Mouse (Mus musculus): ENCODE data around the gene Wipi1.

GRCm38 (mm10) chr11:109557419-109557818, 54.3 kb downstream of the Wipi1 start:
- TF ChIP-seq CTCF (IDR thresholded peaks at IDR 0.05; ENCODE audit: control insufficient read depth, insufficient read depth, insufficient replicate concordance, low read depth, low read length), result no peak
- no peak for TF ChIP-seq POLR2A (IDR thresholded peaks at IDR 0.05; ENCODE audit: control insufficient read depth, low read depth, low read length)

Data from testis, adult 2 months (tissue).